Mouse (Mus musculus) brown adipose tissue, adult 24 weeks (tissue): Measurements from ENCODE around the gene Flt4. TPM values are rescaled to one million over a fixed set of nuclear protein-coding genes. Genes with fewer than 3 reads are reported as not detected.
"Not testable (repeated sequence)": the region's sequence is repeated elsewhere in the genome, so short reads cannot be mapped to it uniquely, and the experiment has no call there.

Experiments
- H3K27ac ChIP-seq: fragments of 200-500 bp; replicated peaks from 2 replicates; pipeline ENCODE4 v1.5.1; 2012; ENCODE audit warnings: low read depth, mild to moderate bottlenecking, low read length
- H3K4me1 ChIP-seq: fragments of 200-500 bp; 2 replicates; pipeline ENCODE4 v1.6.1; 2012; ENCODE audit warnings: low read length, mixed read lengths; ENCODE audit not compliant: control insufficient read depth, insufficient read depth, insufficient read length
- H3K4me3 ChIP-seq: fragments of 200-500 bp; 2 replicates; pipeline ENCODE4 v1.5.1; 2012; ENCODE audit warnings: low read depth, mild to moderate bottlenecking, low read length, moderate library complexity; ENCODE audit not compliant: insufficient read depth
- polyA plus RNA-seq: library from polyadenylated mRNA; stranded (reverse); fragments of >200 nt; gene quantifications from 2 replicates; pipeline ENCODE4 v1.2.4, GENCODE M21; 2012; ENCODE audit not compliant: missing spikeins, insufficient read depth, insufficient read length

Gene Flt4
- polyA plus RNA-seq: 2.1 and 2.7 TPM in 2 replicates

- H3K4me1 ChIP-seq: not testable (repeated sequence)
- Histone ChIP-seq H3K27ac (peak within 1 kb of the TSS; percentile 60), H3K4me3 (peak within 1 kb of the TSS; percentile 70)
Observed at GRCm38 (mm10) chr11:49608938-49609867, at the start of gene Flt4. TSS of gene Flt4 (plus strand) at chr11:49609263.

DNA sequence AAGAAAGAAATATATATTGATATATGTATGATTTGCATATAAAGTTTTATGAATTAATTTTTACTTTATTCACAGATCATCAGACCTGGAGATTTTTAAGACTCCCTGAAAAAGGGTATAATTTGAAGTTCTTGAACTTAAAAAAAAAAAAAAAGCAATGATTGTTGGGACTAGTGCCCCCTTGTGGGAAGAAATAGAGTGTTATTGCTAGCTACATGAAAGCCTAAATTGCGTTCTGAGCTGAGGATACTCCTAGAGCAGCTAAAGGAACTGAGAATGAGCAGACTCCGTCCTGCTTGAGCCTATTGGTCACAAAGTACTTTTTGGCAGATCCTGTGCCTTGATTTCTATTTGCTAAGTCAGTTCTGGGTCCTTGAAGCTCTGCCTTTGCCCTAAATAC, 34.0 kb upstream of the Flt4 start:
- H3K4me1 ChIP-seq, H3K27ac ChIP-seq, H3K4me3 ChIP-seq: not testable (repeated sequence)

DNA sequence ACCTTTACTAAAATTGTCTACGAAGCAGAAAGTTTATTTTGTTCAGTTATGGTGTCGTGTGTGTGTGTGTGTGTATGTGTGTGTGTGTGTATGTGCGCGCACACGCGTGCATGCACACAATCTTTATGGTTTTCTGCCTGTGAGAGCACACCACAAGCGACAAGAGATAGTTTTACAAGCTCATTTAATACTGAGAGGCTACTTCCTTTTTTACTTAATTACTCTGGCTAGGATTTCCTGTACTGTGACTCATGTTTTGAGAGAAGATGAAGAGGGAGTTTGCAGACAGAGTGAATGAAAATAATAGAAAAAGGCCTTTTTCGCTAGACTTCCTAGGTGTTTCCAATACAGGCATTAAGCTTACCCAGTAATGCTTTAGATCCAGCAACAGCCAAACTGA, 28.6 kb upstream of the Flt4 start:
- not testable (repeated sequence) for H3K4me1 ChIP-seq, H3K4me3 ChIP-seq, H3K27ac ChIP-seq

GRCm38 (mm10) chr11:49590213-49590612, 18.9 kb upstream of the Flt4 start:
- Histone ChIP-seq H3K27ac (no peak overlapping the region), H3K4me1 (no peaks in the 10 kb centered on the region), H3K4me3 (no peak overlapping the region)

- H3K4me3 ChIP-seq, H3K27ac ChIP-seq: not testable (repeated sequence)
Observed at GRCm38 (mm10) chr11:49597149-49597548, 11.9 kb upstream of the Flt4 start.

GRCm38 (mm10) chr11:49608306-49608705, 757 bp upstream of the Flt4 start:
- H3K4me1 ChIP-seq, H3K4me3 ChIP-seq, H3K27ac ChIP-seq: not testable (repeated sequence)

More at GRCm38 (mm10) chr11:49597149-49597548, 11.9 kb upstream of the Flt4 start:
- not testable (repeated sequence) for H3K4me1 ChIP-seq

- H3K4me1 ChIP-seq: not testable (repeated sequence)
- Histone ChIP-seq H3K27ac (peak overlapping the region; percentile 60), H3K4me3 (peak overlapping the region; percentile 70)
Observed at GRCm38 (mm10) chr11:49609868-49610824, 1.1 kb downstream of the Flt4 start.

DNA sequence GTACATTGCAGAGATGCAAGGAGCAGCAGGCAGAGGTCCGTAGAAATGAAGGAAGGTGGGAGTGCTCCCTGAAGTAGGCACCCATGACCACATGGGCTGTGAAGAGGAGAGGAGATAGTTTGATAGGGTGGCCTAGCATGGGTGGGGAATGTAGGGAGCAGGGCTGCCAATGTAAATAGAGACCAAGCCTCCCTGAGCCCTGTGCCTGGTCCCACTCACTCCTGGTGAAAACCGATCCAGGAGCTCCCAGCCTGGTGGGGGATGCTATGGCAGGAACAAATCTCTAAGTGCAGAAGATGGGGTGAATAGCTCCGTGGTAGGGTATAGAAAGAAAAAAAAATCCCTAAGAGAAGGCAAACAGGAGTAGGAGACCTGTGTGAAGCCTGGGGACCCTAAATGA, 2.3 kb downstream of the Flt4 start:
- H3K4me1 ChIP-seq, H3K27ac ChIP-seq: not testable (repeated sequence)

GRCm38 (mm10) chr11:49612154-49612553, 3.1 kb downstream of the Flt4 start:
- Histone ChIP-seq H3K27ac (no peak overlapping the region), H3K4me3 (no peak overlapping the region), H3K4me1 (peaks cover 7% of the 10 kb centered on the region; the same call in 1 of the 2 replicates)

More for the DNA sequence above, 2.3 kb downstream of the Flt4 start:
- H3K4me3 ChIP-seq: not testable (repeated sequence)

DNA sequence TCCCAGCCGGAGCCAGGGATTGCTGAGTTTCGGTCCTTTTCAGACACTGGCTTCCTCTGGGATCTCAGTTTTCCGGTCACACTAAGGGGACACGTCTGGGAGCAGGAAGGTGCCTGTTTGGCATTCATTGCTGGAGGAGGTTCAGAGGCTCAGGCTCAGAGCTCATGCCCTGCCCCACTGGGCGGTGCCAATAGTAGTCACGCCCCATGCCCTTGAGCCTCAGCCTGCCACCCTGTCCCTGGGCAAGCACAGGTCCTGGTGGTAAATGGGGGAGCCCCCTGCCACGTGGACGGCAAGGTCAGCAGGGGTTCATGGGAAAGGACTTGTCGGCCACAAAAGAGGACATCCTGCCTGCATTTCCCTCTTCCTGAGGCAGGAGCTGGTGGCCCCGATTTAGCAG, 4.3 kb downstream of the Flt4 start:
- H3K27ac ChIP-seq: no peak overlapping the region
- peaks cover 11% of the 10 kb centered on the region; the same call in 1 of the 2 replicates for H3K4me1 ChIP-seq
- no peak overlapping the region for H3K4me3 ChIP-seq

DNA sequence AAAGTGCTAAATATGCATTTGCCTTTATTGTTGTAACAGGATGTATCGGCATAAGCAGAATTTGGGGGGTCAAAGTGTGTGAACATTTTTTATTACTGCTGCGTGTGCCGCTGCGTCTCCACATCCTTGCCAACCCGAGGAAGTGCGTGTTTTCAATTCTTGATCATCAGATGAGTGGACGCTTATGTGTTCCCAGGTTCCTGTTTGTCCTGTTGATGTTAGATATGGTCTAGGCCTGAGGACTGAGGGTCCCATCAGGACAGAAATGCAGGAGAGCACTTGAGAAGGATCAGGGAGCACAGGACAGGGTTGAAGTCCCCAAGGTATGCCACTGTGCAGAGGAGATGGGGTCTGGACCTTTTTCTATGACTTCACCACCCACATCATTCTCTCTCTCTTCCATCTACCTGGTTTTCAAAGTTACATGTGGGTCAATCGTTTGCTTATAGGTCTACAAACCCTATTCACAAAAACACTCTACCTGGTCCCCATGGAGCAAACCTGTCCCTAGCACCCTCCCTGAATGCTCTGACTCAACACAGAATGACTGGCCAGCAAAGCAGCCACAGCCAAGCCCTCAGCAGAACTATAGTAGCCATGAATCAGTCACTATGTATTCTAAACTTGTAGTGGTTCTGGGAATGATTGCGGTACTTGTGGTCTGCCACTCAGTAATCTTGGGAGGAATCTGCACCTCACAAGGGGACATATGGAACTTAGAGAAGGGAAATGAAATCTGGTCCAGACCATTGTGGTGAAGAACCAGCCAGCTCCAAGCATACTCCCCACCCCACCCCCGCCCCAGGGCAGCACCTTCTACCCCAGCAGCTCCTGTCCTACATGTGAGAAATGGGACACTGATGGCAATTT, 7.0 kb downstream of the Flt4 start:
- no peak overlapping the region for H3K27ac ChIP-seq
- H3K4me1 ChIP-seq: peaks cover 17% of the 10 kb centered on the region; the same call in 1 of the 2 replicates
- no peak overlapping the region for H3K4me3 ChIP-seq

DNA sequence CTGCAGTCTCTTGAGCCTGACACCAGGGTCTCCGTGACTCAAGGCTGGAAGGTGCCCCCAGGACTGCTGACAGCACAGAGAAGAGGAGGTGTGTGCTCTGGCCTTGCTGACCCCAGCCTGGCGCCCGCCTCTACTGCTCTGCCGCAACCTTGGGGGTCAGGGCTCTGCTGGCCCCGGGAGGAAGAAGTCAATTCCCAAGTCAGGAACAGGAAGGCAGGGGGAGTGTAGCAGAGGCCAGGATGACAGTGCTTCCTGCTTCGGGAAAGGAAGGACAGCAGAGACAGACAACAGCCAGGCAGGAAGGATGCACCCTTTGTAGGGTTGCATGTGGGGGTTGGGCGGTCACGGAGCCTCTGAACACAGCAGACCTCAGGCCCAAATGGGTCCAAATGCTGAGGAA, 9.4 kb downstream of the Flt4 start:
- Histone ChIP-seq H3K27ac (no peak overlapping the region), H3K4me1 (peaks cover 17% of the 10 kb centered on the region; the same call in 1 of the 2 replicates), H3K4me3 (no peak overlapping the region)

- H3K27ac ChIP-seq: no peak overlapping the region
- no peak overlapping the region for H3K4me3 ChIP-seq
- H3K4me1 ChIP-seq: peaks cover 18% of the 10 kb centered on the region; the same call in 1 of the 2 replicates
Observed at GRCm38 (mm10) chr11:49621953-49622352, 12.9 kb downstream of the Flt4 start.

DNA sequence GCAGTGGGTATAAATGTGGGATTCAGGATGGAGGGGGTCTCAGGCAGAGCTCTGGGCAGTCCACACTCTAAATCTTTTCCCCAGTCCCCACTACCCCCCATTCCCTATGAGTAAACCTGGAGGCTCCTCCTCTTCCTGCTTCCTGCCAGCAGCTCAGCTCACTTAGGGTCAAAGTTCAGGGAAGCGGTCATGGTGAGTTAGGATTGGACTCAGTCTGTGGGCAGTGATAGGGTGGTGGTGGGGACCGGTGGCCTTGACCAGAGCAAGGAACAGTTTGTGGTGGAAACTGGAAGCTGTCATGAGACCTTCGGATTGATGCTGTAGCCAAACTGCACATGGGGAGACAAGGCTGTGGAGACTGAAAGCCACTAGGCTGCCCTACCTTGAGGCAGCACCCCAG, 15.1 kb downstream of the Flt4 start:
- no peak overlapping the region for H3K4me3 ChIP-seq
- H3K27ac ChIP-seq: no peak overlapping the region
- peaks cover 9% of the 10 kb centered on the region; the same call in 1 of the 2 replicates for H3K4me1 ChIP-seq
